Mouse (Mus musculus): ENCODE results near the gene Entpd5.

Entpd5 gene

GRCm38 (mm10) chr12:84408819-84409507 is at the start of gene Entpd5, which contains the start of gene Bbof1:
TSS of gene Entpd5 (minus strand) at chr12:84409029.
TSS of gene Bbof1 (plus strand) at chr12:84409071.
- DNase-seq (ENCODE audit: extremely low spot score) = peak; percentile 86

GRCm38 (mm10) chr12:84456911-84457310 is 48.1 kb upstream of the Entpd5 start:
- no peak for DNase-seq (ENCODE audit: extremely low spot score)

GRCm38 (mm10) chr12:84451801-84452200 is 43.0 kb upstream of the Entpd5 start:
- no peak for DNase-seq (ENCODE audit: extremely low spot score)

- peak; percentile 96 for DNase-seq (ENCODE audit: extremely low spot score)
These were observed 42.2 kb upstream of the Entpd5 start, which contains the start of the genes Aldh6a1 and Lin52 for GRCm38 (mm10) chr12:84450718-84451646. TSS of gene Aldh6a1 (minus strand) at chr12:84451004. TSS of gene Lin52 (plus strand) at chr12:84451422.

GRCm38 (mm10) chr12:84450351-84450717 is 41.5 kb upstream of the Entpd5 start:
- no peak for DNase-seq (ENCODE audit: extremely low spot score)

- DNase-seq (ENCODE audit: extremely low spot score) = no peak
These were observed 41.1 kb upstream of the Entpd5 start for GRCm38 (mm10) chr12:84449887-84450286.

- no peak for DNase-seq (ENCODE audit: extremely low spot score)
These were observed 39.4 kb upstream of the Entpd5 start for GRCm38 (mm10) chr12:84448181-84448580.

- no peak for DNase-seq (ENCODE audit: extremely low spot score)
These were observed 38.6 kb upstream of the Entpd5 start for GRCm38 (mm10) chr12:84447386-84447785.

- DNase-seq (ENCODE audit: extremely low spot score) = no peak
These were observed 33.7 kb upstream of the Entpd5 start for GRCm38 (mm10) chr12:84442526-84442925.

- no peak for DNase-seq (ENCODE audit: extremely low spot score)
These were observed 29.9 kb upstream of the Entpd5 start for GRCm38 (mm10) chr12:84438697-84439096.

- no peak for DNase-seq (ENCODE audit: extremely low spot score)
These were observed 21.0 kb upstream of the Entpd5 start for GRCm38 (mm10) chr12:84429825-84430224.

- DNase-seq (ENCODE audit: extremely low spot score) = no peak
These were observed 15.2 kb upstream of the Entpd5 start for GRCm38 (mm10) chr12:84423990-84424389.

- no peak for DNase-seq (ENCODE audit: extremely low spot score)
These were observed 8.7 kb upstream of the Entpd5 start for GRCm38 (mm10) chr12:84417605-84417922.

GRCm38 (mm10) chr12:84416834-84417604 is 8.2 kb upstream of the Entpd5 start, which contains the start of gene Rnf113a2:
TSS of gene Rnf113a2 (plus strand) at chr12:84417196.
- DNase-seq (ENCODE audit: extremely low spot score) = peak; percentile 81

GRCm38 (mm10) chr12:84407874-84408818 is 683 bp downstream of the Entpd5 start:
- peak; percentile 5 for DNase-seq (ENCODE audit: extremely low spot score)

GRCm38 (mm10) chr12:84407259-84407658 is 1.6 kb downstream of the Entpd5 start:
- DNase-seq (ENCODE audit: extremely low spot score) = no peak

- no peak for DNase-seq (ENCODE audit: extremely low spot score)
These were observed 4.3 kb downstream of the Entpd5 start for GRCm38 (mm10) chr12:84404541-84404940.

- no peak for DNase-seq (ENCODE audit: extremely low spot score)
These were observed 5.9 kb downstream of the Entpd5 start for GRCm38 (mm10) chr12:84402923-84403322.

GRCm38 (mm10) chr12:84400653-84401052 is 8.2 kb downstream of the Entpd5 start:
- no peak for DNase-seq (ENCODE audit: extremely low spot score)

- no peak for DNase-seq (ENCODE audit: extremely low spot score)
These were observed 8.8 kb downstream of the Entpd5 start for GRCm38 (mm10) chr12:84400068-84400467.

- no peak for DNase-seq (ENCODE audit: extremely low spot score)
These were observed 9.2 kb downstream of the Entpd5 start for GRCm38 (mm10) chr12:84399663-84400062.

All from embryo, embryonic 9.5 days (tissue).